19 mouse cellular contexts compared by ENCODE assay signal in genomic region chr7:118979708-118980107, GRCm38 (mm10). TPM values are rescaled to one million over a fixed set of nuclear protein-coding genes. Genes with fewer than 3 reads are reported as not detected.
DNase-seq lines count a peak whose midpoint lies in the region; TF ChIP-seq lines count a peak whose summit lies in the region.
"Had no signal": no experiment of that assay in that cellular context is flagged by ENCODE, and none has a peak within 500 bp of the region (broad histone marks: within the 10 kb centered on the region; RNA-seq: fewer than 3 reads in every experiment).

No protein-coding gene starts in this region.

- no peaks in the 10 kb centered on the region for H3K36me3 ChIP-seq in testis, adult 2 months (ENCODE audit: control insufficient read depth, insufficient read depth, low read length)

- H3K27me3 ChIP-seq in testis, adult 2 months (ENCODE audit: control insufficient read depth, insufficient read depth, low read length): no peaks in the 10 kb centered on the region
- H3K27me3 ChIP-seq: embryonic facial prominence, embryonic 13.5 days; heart, embryonic 15.5 days; lung, embryonic 15.5 days; midbrain, embryonic 13.5 days; neural tube, embryonic 15.5 days had no signal

- intact Hi-C loops in gastrocnemius, postnatal 36 days (cut with DNase I): no loop called here

- peak; percentile 83 for DNase-seq in gastrocnemius, adult 18-20 months (ENCODE audit: low spot score)
- DNase-seq in gastrocnemius, postnatal 36 days: no peak
- no peak for DNase-seq in testis, postnatal 10 days (ENCODE audit: low spot score)
- peak; percentile 84 to 88 for DNase-seq in cerebellum, postnatal 10 days
- DNase-seq in skeletal muscle tissue, adult 2 months (ENCODE audit: low read depth, low spot score): peak; percentile 85
- no peak for DNase-seq in urinary bladder, postnatal 25 days (ENCODE audit: low spot score)
- no peak for DNase-seq in lung, postnatal 25 days (ENCODE audit: low spot score)
- DNase-seq: B cell, adult 2 months; kidney, adult 2 months; kidney, postnatal 36 days; liver; thymus, postnatal 14 days had no signal

- H3K4me3 ChIP-seq in testis, adult 2 months (ENCODE audit: control insufficient read depth, low read depth, low read length): peak overlapping the region; percentile 25
- H3K4me3 ChIP-seq: embryonic facial prominence, embryonic 13.5 days; heart, embryonic 15.5 days; lung, embryonic 15.5 days; midbrain, embryonic 13.5 days; neural tube, embryonic 15.5 days had no signal

- H3K4me1 ChIP-seq in testis, adult 2 months (ENCODE audit: control insufficient read depth, insufficient read depth, low read length): peaks cover 2% of the 10 kb centered on the region

- TF ChIP-seq CTCF in testis, adult 2 months (IDR thresholded peaks at IDR 0.05; ENCODE audit: control insufficient read depth, insufficient read depth, insufficient replicate concordance, low read depth, low read length): no peak

- TF ChIP-seq POLR2A in testis, adult 2 months (IDR thresholded peaks at IDR 0.05; ENCODE audit: control insufficient read depth, low read depth, low read length): no peak

- no peak overlapping the region for H3K27ac ChIP-seq in testis, adult 2 months (ENCODE audit: control insufficient read depth, insufficient read depth, low read depth, low read length)
- H3K27ac ChIP-seq: embryonic facial prominence, embryonic 13.5 days; heart, embryonic 15.5 days; lung, embryonic 15.5 days; midbrain, embryonic 13.5 days; neural tube, embryonic 15.5 days had no signal

RNA-seq across cellular contexts. Expression of gene Gprc5b, which starts 15.3 kb away (rescaled TPM):
- 10 to 100 TPM; 12.4 to 21.7 TPM for total RNA-seq in gastrocnemius, adult 18-20 months (2021)
- total RNA-seq in gastrocnemius, postnatal 36 days (2021): 10 to 100 TPM; 14.0 to 19.0 TPM
- 45.8 and 57.4 TPM in 2 replicates for polyA plus RNA-seq in testis, adult 2 months (2012; rRNA removed)
- total RNA-seq: granulocyte monocyte progenitor cell, adult 5-6 weeks had no signal

Comparison
In these comparisons a context has a peak if more than half of its experiments do, and no peak if none do; other contexts are left out.
1. DNase-seq: peak in gastrocnemius, adult 18-20 months (single experiment), cerebellum, postnatal 10 days (2 of 2) and skeletal muscle tissue, adult 2 months (single experiment); none in gastrocnemius, postnatal 36 days (0 of 2), testis, postnatal 10 days (single experiment), urinary bladder, postnatal 25 days (single experiment) and lung, postnatal 25 days (single experiment).